Mouse (Mus musculus): ENCODE results near the gene Map3k6.

Gene Map3k6

DNA sequence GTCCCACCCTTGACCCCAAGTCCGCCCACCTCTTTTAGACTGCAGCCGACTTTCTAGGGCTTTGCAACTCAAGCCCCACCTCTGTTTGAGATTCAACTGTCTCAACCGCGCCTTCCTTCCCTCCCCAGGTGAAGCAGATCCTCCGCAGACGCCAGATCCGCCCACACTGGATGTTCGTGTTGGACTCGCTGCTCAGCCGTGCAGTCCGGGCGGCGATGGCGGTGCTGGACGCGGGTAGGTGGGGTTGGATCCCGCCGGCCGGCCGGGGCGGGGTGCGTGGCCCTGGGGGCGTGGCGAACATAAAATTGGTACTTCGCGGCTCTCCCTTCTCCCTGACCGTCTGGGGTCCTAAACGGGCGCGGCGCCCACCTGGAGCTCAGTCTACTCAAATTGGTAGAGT is 10.6 kb downstream of the Map3k6 start:
- in situ Hi-C loops (cut with MboI; ENCODE audit: low sequenced_read_pairs) = no loop called here

DNA sequence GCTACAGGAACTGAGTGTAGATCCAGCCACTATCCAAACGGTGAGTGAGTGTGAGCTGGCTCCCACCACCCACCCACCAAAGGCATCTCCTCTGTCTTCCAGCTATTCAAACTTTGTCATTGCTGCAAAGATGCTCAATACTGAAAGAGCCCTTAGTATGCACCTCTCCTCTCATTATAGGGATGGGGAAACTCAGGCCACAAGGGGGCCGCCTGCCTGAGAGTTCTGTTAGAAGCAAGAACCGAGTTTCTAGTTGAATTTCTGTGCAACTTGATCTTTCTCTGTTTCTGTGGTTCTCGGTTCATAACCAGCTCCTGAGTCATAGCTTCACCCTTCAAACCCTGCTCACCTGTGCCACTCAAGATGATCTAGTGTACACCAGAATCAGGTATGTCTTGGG is 11.5 kb downstream of the Map3k6 start:
- in situ Hi-C loops (cut with MboI; ENCODE audit: low sequenced_read_pairs) = no loop called here

DNA sequence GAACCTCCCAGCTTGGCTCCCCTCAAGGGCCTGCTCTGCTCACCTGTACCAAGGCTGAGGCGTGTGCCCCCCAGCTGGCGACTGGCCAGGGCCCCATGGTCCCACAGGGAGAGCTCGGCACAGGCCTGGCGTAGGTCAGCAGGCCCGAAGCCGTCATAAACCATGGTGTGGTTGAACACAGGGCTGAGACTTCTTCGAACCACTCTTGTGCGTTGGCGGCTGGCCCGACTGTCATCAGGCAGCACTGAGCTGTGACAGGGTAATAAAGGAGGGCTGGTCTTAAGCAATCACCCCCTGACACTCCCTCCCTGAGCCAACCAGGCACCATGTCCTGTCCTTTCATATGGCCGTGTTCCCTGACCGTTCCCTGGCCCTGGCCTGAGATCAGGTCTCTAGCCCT is 12.8 kb downstream of the Map3k6 start:
- in situ Hi-C loops (cut with MboI; ENCODE audit: low sequenced_read_pairs) = no loop called here

DNA sequence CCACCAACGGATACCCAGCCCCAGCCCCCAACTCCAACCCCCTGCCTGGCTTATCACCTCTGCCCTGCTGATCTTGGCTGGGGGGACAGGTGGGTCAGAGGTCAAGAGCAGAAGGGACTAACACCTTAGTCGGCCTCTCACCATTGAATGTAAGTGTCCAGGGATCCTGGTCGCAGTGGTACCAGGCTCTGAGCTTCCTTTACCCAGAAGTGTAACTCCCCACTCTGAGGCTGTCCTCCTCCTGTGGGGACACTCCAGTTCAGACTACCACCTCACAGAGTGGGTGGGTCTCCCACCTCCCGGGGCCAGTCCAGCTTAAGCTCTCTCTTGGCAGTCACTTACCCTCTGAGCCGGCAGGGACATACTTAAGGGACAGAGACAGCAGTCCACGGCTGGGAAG is 14.8 kb downstream of the Map3k6 start:
- in situ Hi-C loops (cut with MboI; ENCODE audit: low sequenced_read_pairs) = no loop called here

DNA sequence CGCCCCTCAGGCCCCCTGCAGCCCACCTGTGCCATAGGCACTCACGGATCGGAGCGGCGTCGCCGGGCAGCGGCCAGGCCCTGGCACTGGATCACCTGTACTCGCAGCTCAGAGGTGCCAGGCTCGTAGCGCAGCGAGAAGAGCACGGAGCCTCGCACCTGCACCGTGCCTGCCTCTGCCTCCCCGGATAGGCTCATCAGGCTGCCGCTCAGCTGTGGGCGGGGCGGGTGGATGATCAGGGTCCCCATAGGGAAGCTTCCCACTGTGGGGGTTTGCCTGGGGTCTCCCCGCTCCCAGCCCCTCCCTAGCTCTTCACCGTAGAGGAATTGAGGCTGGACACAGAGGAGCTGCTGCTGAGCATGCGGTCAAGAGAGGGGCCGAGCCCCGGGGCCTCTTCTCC is 16.2 kb downstream of the Map3k6 start:
- in situ Hi-C loops (cut with MboI; ENCODE audit: low sequenced_read_pairs) = no loop called here

DNA sequence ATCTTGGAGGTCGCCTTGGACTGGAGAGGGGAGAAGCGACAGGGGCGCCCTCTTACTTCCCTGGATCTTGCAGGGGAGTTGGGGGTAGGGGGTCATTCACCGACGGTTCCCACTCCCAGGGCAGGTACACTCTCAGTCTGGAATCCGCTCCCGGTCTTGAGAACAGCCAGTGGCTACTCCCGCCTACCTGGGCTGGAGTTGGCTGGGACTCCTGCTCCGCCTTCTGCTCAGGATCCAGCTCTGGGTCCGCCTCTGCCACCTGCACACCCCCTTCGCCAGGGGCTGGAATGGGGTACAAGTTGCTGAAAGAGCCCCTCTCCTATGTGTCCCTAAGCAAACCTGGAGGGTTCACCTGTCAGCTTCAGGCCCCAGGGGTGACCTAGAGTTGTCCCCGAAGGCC is 16.6 kb downstream of the Map3k6 start:
- in situ Hi-C loops (cut with MboI; ENCODE audit: low sequenced_read_pairs) = no loop called here

DNA sequence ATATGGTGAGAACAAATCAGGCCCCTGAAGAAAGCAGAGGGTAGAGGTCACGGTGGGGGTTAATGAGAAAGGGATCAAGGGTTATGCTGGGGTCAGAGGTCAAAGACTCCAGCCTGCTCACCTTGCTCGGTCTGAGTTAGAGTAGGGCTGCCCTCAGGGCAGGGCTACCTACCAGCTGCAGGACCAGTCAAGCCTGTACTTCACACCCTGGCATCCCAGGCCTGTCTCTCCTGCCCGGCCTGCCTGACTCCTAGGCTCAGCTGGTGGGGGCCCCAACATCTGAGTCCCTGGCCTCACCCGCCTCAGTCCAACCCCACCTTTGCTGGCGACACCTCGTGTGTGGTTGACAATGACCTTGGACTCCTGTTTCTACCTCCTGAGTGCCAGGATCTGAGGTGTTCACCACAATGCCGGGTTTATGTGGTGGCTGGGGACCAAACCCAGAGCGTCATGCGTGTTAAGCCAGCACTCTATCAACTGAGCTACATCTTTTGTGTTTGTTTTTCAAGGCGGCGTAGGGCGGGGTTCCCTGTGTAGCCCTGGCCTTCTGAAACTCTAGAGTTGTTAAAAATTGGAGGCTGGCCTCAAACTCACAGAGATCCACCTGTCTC is 17.3 kb downstream of the Map3k6 start:
- in situ Hi-C loops (cut with MboI; ENCODE audit: low sequenced_read_pairs) = no loop called here

DNA sequence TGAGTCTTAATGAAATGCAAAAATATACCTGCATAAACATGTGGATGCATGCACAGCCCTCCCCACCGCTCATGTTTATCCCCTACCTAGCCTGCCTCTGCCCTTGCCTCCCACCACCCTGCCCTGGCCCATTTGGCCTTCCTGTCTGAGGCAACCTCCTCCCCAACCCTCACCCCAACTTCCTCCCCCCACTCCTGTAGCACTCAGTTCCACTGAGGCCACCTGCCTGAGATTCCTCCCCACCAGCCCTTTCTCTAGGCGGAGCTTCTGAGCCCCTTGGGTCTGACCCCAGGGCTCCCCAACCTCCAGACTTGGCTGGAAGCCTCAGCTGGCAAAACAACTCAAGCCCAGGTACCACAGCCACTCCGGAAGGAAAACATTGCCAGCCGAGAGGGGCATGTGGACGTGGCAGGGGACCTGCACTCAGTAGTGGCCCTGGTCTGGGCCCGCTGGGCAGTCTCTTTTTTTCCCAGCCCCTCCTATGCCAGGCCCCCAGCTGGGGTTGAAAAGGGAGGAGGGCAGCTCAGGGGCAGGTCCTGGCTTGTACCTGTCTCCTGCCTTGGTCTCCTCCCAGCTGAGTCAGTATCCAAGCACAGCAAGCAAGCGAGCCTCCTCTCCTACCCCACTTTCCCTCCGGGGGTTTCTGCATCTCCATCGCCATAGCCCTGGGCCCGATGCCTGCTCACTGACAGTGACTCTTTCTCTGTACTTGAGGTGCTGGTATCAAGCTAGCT is 21.2 kb downstream of the Map3k6 start:
- in situ Hi-C loops (cut with MboI; ENCODE audit: low sequenced_read_pairs) = no loop called here

DNA sequence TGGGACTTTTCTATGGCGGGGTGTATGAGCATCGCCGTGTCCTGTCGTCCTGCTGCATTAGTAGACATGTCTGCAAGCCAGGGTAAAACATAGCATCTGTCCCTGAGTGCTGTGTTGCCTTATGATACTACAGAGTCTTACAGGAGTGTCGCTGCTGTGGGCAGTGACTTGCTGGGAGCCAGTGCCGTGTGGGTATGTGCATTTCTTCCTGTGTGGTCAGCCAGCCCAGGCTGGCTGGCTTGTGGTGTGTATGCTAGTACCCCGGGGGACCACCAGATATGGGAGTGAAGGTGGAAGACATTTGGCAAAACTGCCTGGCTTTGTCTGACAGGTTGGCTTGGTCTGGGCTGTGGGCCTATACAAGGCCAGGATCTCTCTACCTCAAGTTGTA is 21.8 kb downstream of the Map3k6 start:
- in situ Hi-C loops (cut with MboI; ENCODE audit: low sequenced_read_pairs) = no loop called here

DNA sequence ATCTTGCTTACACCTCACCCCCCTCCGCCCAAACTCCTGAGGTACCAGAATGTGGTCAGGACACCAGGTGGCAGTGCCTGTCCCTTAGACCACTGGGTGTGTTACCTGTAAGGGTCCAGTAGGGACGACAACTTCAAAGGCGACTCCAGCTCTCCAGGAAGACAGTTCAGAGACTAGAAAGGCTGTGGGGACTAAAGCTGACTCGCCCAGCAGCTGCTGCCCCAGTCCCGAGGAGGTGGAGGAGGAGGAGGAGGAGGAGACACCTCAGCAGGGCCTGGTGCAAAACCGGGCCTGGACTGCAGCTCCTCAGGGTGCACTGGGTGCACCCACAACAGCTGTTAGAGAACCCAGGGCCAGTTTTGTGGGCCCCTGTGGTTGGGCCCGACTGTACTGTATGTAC is 22.3 kb downstream of the Map3k6 start, which contains the start of gene Sytl1:
Gene Sytl1, minus strand, starts transcription at position 232 of the 400 bp plus-strand sequence.
- in situ Hi-C loops (cut with MboI; ENCODE audit: low sequenced_read_pairs) = no loop called here

DNA sequence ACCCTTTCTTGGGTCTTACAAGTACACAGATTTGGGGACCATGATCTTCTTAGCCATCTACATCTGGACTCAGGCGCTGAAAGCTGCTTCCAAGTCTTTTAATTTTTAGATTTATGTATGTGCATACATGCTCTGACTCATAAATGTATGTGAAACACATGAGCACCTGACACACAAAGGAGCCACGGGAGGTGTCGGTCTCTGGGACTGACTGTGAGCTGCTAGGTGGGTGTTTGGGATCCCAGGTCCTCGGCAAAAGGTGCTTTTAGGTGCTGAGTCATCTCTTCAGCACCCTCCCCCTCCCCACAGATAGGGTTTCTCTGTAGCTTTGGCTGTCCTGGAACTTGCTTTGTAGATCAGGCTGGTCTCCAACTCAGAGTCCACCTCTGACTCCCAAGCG is 23.1 kb downstream of the Map3k6 start:
- in situ Hi-C loops (cut with MboI; ENCODE audit: low sequenced_read_pairs) = no loop called here

DNA sequence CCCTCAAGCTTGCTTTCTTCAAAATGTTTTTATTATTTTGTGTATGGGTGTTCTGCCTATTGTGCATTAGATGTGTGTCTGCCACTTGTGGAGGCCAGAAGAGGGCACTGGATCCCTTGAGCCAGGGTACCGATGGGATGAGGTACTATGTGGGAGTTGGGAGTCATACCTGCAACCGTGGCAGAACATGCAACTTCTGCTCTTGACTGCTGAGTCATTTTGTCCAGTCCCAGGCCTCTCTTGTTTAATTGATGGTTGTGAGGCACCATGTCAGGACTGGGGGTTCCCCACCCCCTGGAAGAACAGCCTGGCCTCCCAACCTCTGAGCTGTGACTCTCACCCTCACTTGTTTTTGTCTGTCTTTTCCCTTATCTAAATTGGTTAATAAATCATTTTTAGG is 23.9 kb downstream of the Map3k6 start:
- in situ Hi-C loops (cut with MboI; ENCODE audit: low sequenced_read_pairs) = no loop called here

DNA sequence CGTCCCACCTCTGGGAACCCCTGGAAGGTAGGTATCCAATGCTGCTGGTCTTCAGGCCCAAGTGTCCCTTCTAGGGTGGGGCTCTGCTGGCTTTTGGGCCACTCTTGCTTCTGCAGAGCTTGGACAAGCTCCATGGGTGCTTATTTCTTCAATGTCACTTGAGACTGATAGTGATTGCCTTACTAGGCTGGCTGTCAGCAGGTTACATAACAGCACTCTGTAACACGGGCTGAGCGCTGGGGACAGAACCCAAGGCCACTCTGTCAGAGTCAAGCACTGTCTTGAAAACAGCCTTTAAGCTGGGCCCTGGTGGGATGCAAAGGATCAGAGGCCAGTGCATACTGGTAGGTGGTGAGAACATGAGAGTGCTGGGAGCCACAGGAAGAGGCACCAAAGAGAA is 24.7 kb downstream of the Map3k6 start:
- in situ Hi-C loops (cut with MboI; ENCODE audit: low sequenced_read_pairs) = no loop called here

DNA sequence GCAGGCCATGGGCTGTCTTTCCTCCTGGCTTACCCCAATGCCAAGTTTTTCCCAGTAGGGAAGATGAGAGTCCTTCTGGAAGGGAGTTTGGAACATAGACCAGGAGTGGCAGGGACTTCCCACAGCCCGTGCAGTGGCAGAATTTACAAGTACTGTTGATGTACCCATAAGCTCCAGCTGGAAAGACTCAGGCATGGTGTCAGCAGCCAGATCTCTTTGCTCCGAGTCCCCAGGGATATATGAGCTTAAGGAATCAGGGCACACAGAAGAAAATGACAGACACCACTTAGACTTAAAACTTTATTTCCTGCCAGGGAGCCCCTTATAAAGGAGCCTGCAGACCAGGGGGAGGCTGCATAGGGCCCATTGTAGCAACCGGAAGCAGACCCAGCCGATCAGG is 25.1 kb downstream of the Map3k6 start:
- in situ Hi-C loops (cut with MboI; ENCODE audit: low sequenced_read_pairs) = no loop called here

DNA sequence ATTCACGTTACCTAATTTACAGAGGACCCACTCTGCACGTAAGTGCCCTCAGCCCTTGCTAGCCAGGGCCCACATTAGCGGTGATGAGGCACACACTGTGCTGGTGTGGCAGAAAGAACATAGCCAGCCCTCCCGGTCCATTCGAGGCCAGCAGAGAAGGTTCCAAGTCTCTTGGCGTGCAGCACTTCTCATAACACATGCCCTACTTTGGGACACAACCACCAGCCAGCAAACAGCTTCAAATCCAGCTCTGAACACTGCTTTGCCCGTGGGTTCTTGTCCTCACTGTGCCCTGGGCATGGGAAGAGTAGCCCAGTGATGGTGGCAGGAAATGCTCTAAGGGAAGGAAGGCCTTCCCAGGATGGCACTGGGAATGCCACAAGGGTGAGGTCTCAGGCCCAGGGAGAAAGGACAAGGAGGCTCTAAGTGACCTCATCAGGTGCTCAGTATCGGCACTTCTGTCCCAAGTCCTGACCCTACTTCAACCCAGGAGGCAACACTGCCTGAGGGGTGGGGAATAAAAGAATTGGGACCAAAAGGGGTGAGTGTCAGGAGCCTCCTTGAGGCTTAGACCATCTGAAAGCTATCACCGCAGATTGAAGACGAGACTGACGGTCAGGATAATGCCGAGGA is 25.7 kb downstream of the Map3k6 start:
- in situ Hi-C loops (cut with MboI; ENCODE audit: low sequenced_read_pairs) = no loop called here

DNA sequence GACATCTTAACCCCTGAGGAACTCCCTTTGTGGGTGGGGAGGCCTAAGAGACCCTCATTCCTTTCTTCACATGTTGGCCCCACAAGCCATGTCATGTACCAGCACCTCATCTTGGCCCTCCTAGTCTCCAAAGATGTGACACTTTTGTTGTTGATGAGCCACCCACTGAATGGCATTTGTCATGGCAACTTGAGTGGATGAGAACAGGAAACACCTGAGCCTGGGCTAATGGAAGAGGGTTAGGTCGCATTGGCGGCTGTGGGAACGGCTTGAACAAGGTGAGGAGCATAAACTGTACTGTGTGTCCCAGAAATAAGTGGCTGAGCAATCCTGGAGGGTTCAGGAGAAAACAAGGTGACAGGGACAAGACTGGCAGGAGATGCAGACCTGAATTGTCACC is 28.3 kb downstream of the Map3k6 start:
- in situ Hi-C loops (cut with MboI; ENCODE audit: low sequenced_read_pairs) = no loop called here

DNA sequence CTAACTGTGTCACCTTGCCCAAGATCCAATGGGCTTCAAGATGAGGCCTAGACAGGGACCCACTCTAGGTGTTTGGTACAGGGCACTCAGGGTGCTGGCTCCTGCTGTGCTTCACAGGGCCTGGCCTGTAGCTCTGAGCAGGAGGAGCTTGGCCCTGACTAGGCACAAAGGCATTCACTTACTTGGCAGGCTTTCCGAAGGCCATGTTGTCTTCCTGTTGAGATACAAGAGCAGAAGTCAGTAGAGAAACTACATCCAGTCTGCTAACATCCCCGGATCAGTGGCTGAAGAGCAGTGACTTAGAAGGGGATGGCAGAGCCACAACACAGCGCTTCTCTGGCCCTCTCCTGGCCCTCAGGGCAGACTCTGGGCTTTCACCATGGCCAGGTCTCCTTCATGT is 29.0 kb downstream of the Map3k6 start:
- in situ Hi-C loops (cut with MboI; ENCODE audit: low sequenced_read_pairs) = no loop called here

DNA sequence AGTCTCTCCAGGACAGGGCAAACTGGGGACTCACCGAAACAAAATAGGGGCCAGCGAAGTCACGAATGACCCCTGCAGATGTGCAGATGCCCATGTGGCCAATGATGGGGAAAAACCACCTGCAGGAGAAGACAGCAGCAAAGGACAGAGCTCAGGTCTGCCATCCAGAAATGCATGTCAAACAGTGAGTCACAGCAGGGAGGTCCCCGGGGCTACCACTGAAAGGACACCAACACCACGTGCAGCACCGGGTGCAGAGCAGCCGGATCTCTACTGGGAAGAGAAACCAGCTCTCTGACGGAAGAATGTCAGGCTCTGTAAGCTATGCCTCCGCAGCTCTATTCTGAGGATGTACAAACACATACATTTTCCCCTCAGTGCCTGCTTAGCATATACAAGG is 30.3 kb downstream of the Map3k6 start:
- in situ Hi-C loops (cut with MboI; ENCODE audit: low sequenced_read_pairs) = no loop called here

DNA sequence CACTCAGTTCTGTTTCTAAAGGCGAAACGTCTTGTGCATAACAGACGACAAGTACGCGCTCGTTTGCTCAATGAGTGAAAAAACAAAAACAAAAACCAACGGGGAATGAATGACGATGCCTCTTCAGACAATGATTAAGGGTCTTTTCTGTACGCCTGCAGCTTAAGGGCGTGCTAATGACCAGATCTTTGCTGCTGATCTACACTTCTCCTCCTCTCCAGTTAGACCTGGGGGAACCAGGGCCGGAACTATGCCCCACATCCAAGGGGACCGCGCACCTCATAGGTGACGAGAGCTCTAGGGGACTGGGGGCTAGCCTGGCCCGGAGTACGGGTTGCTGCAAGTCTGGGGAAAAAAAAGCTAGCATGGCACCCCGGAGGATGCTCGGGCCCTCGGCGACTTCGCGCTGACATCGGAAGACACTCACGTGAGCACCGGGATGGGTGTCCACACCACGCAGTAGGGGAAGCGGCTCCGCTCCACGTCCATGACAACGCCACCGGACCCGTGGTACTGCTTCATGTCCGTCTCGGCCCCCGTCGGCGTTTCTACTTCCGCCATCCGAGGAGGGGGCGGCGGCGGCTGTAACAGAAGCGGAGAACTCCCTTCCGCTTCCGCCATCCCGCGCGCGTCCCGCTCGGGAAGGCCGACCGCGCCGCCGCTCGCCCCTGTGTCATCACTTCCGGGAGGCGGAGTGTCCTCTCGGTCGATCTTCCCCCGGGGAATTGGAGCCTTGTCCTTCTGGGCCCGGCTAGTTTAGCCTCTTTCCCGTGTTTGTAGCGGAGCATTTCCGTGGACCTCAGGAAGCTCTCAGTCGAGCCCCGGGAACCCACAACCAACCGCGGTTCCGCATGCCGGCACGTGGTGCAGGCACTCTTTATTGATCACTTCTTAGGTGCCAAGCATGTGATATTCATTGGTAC is 36.7 kb downstream of the Map3k6 start, which contains the start of gene Tmem222:
Gene Tmem222, minus strand, starts transcription at position 689 of the 923 bp plus-strand sequence.
- in situ Hi-C loops (cut with MboI; ENCODE audit: low sequenced_read_pairs) = no loop called here

DNA sequence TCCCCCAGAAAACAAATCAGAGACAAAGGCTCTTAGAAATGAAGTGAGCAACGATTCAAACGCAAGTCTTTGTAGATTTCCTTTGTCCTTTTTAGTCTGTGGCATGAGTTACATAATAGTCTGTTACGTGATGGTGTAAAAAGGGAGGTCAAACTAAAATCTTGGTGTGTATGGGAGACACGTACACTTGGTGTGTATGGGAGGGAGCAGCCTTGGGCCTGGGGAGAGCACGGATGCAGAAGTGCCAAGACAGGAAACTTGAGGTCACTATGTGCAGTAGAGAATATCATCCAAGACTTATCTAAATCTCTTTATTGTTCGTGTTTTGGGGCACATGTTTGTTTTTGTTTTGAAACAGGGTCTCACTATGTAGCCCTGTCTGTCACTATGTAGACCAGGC is 37.4 kb downstream of the Map3k6 start:
- in situ Hi-C loops (cut with MboI; ENCODE audit: low sequenced_read_pairs) = no loop called here

DNA sequence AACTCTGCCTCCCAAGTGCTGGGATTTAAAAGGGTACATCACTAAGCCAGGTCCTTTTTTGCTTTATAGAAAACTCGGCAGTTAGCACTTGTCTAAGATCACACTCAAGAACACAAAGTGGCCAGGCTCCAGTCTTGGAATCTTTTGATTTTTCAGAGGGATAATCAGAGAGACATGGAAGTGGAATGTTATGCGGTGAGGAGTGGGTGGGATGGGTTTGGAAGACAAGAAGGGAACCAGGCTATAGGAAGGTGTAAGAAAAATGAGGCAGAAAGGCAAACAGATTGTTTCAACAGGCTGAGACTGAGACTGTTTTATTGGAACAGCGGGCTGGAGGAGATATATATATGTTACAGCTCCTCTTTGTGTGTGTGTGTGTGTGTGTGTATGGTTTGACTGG is 37.9 kb downstream of the Map3k6 start:
- in situ Hi-C loops (cut with MboI; ENCODE audit: low sequenced_read_pairs) = no loop called here
